Mouse (Mus musculus) embryonic fibroblast, embryonic 13.5 days (primary cell): ENCODE data around the gene C8g.

Experiments used
- CTCF ChIP-seq: IDR thresholded peaks from 2 replicates; pipeline ENCODE4 v1.5.1; 2011; ENCODE audit warnings: mild to moderate bottlenecking, control low read depth, low read length, moderate library complexity, borderline replicate concordance; ENCODE audit not compliant: insufficient read depth
- POLR2A ChIP-seq: IDR thresholded peaks from 2 replicates; pipeline ENCODE4 v1.6.1; 2011; ENCODE audit warnings: low read depth, mild to moderate bottlenecking, control low read depth, low read length, moderate library complexity

DNA sequence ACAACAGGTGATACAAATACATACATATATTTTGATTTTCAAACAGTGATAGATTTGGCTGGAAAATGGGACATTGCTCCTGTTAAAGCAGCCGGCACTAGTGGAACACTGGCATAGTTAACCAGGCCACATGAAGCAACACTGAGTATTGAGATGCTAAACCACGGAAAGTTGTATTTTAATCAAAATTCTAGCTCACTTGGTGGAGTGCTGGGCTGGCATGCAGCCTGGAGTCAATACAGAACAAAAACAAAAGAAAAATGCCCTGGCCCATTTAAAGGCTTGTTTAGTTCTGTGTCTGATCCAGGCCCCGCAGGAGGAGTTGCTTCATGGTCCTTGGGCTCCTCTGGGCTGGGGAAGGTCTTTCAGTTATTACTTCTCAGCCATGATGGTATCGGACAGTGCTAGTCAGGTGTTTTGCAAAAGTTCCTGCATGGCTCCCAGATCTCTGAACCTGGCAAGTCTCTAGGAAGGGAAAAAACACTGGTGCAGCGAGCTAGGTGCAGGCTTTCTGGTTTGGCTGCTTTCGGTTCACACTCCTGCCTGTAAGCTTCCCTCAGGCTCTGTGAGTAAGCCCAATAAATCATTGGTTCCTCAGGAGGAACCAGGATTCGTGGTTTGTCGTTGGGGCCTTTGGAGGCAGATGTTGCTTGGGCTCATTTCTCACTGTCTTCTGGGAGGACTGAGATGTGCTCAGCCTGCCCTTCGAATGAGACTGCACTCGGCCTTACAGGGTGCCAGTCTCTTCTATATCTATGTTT is 21.8 kb downstream of the C8g start:
- TF ChIP-seq POLR2A (no peak), CTCF (no peak)
